Mouse (Mus musculus): ENCODE measurements around the gene Smpd2. TPM values are rescaled to one million over a fixed set of nuclear protein-coding genes. Genes with fewer than 3 reads are reported as not detected.

Smpd2 gene
- polyA plus RNA-seq (2015; fragmentation: Nextera tagmentation; extraction: Ambion mirVana) = 36.5 and 44.1 TPM in 2 replicates

DNA sequence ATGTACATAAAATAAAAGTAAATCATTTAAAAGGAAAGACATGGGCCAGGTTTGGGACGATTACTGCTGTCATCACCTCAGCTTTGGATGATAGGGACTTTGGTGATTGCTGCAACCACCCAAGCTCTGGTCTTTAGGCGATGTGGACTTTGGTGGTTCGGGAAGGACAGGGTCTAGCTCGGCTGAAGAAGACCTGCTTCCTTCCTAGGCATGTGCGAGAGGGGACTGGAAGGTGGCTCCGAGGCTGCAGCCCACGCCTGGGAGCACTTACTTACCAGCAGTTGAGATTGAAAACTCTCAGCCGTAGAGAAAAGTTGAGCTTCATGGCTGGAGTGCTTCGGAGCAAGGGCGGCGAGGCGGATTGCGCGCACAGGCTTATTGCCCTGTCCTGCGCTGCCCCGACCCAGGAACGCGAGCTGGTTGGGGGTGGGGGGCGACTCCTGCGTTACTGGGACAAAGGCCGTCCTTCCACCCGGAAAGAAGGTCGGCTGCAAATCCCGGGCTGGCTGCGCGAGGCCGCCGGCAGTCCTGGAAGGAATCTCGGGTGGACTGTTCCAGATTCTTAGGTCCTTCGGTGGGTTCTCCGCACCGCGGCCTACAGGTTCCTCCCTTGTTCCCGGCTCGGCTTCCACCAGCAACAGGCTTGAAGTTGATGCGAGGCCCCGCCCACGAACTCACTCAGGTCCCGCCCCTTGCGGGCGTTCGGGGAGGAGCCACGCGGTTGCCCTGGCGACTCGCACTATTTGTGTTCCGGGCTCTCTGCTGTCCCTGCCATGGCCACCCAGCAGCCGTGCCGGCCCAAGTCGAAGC lies at the start of gene Smpd2, which contains the start of gene Ppil6:
Smpd2 (minus strand) TSS at position 662 of the 810 bp plus-strand sequence.
Ppil6 (plus strand) TSS at position 732 of the 810 bp plus-strand sequence.
- Histone ChIP-seq H3K27me3 (ENCODE audit: control insufficient read depth, insufficient read depth, low read depth, low read length) (0 out of 2 replicates have a peak, but pooled peaks cover 3% of the 10 kb centered on the region), H3K36me3 (ENCODE audit: control insufficient read depth, insufficient read depth, low read length) (no peaks in the 10 kb centered on the region), H3K9ac (ENCODE audit: low read depth, low read length) (peak within 1 kb of the TSS; percentile 76), H3K4me3 (ENCODE audit: low read depth, low read length) (peak within 1 kb of the TSS; percentile 78), H3K9me3 (replicated peaks; ENCODE audit: control insufficient read depth, low read length, poor library complexity, severe bottlenecking) (no peaks in the 10 kb centered on the region), H3K4me2 (ENCODE audit: low read length) (peak within 1 kb of the TSS; percentile 96), H3K27ac (ENCODE audit: low read length) (peak within 1 kb of the TSS; percentile 47), H3K4me1 (ENCODE audit: control insufficient read depth, insufficient read depth, low read length) (peaks cover 14% of the 10 kb centered on the region)
- WGBS = under 1% methylated on average over 50 of the region's 50 CpGs
- ATAC-seq = peak; percentile 95

DNA sequence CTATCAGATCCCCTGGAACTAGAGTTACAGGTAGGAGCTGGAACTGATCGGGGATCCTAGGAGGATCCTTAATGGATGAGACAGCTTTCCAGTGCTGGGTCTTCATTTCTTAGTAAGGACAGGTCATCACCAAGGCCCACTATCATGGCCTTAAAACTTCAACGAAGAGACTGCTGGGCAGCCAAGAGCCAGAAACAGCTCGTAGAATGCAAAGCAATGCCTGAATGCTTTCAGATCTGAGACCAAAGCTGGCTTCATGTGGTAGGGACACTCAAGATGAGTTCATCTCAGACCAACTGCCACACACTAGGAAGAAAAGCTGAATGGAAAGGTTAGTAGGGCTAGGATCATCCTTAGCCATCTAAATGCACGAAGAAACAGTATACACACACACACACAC lies 48.8 kb upstream of the Smpd2 start:
- no peak for ATAC-seq
- Histone ChIP-seq H3K4me1 (ENCODE audit: control insufficient read depth, insufficient read depth, low read length) (no peaks in the 10 kb centered on the region), H3K4me3 (ENCODE audit: low read depth, low read length) (no peak overlapping the region), H3K36me3 (ENCODE audit: control insufficient read depth, insufficient read depth, low read length) (peaks cover 10% of the 10 kb centered on the region), H3K9ac (ENCODE audit: low read depth, low read length) (no peak overlapping the region), H3K4me2 (ENCODE audit: low read length) (no peak overlapping the region), H3K27me3 (ENCODE audit: control insufficient read depth, insufficient read depth, low read depth, low read length) (no peaks in the 10 kb centered on the region), H3K27ac (ENCODE audit: low read length) (no peak overlapping the region), H3K9me3 (replicated peaks; ENCODE audit: control insufficient read depth, low read length, poor library complexity, severe bottlenecking) (no peaks in the 10 kb centered on the region)
- 89% methylated on average over 4 of the region's 4 CpGs for WGBS

DNA sequence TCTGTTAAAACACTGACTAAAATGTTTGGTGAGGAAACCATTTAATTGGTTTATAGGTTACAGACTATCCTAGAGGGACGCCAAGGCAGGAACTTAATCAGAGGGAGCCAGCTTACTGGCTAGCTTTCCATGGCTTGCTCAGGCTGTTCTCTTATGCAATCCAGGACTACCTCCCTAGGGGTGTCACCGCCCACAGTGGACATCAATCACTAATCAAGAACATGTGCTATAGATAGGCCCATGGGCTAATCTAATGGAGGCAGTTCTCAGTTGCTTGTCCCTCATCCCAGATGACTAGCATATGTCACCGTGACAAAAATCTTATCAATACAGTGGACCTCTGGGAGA lies 47.8 kb upstream of the Smpd2 start:
- H3K36me3 ChIP-seq (ENCODE audit: control insufficient read depth, insufficient read depth, low read length) = peaks cover 10% of the 10 kb centered on the region
- 92% methylated on average over 3 of the region's 3 CpGs for WGBS

DNA sequence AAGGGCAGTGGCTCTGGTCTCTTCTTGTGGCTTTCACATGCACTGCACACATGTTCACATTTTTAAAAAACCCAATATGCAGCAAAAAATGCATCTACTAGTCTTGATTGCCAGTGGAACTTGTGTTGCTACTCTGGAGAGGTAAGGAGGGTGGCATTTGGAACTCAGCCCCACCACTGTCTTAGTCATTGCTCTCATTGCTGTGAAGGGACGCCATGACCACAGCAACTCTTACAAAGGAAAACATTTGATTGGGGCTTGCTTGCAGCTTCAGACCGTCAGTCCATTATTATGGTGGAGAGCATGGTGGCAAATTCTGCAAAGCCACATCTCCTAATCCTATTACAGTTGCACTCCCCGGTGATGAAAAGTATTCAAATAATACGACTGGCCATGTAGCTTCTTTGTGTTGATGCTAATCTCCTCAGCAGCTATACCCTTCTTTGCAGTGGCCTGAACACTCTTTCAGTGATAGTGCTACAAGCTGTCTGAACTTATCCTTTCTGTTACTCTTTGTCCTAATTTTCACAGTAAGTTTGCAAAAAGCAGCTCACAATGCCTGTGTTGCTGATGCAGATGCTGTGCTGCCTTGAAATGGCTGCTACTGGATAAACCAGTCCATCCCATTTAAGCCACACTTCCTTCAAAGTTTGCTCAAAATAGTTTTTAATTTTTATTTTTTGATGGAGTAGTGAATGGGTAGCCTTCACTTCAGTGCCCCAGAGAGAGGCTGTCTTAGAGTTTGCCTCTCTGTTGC lies 47.2 kb upstream of the Smpd2 start:
- H3K4me3 ChIP-seq (ENCODE audit: low read depth, low read length) = no peak overlapping the region
- 22% methylated on average over 4 of the region's 4 CpGs for WGBS
- H3K27me3 ChIP-seq (ENCODE audit: control insufficient read depth, insufficient read depth, low read depth, low read length) = no peaks in the 10 kb centered on the region
- ATAC-seq = no peak
- no peak overlapping the region for H3K9ac ChIP-seq (ENCODE audit: low read depth, low read length)
- H3K9me3 ChIP-seq (replicated peaks; ENCODE audit: control insufficient read depth, low read length, poor library complexity, severe bottlenecking) = no peaks in the 10 kb centered on the region
- H3K4me1 ChIP-seq (ENCODE audit: control insufficient read depth, insufficient read depth, low read length) = no peaks in the 10 kb centered on the region
- H3K4me2 ChIP-seq (ENCODE audit: low read length) = no peak overlapping the region
- H3K36me3 ChIP-seq (ENCODE audit: control insufficient read depth, insufficient read depth, low read length) = peaks cover 14% of the 10 kb centered on the region
- H3K27ac ChIP-seq (ENCODE audit: low read length) = no peak overlapping the region

More for the DNA sequence above, 47.8 kb upstream of the Smpd2 start:
- no peaks in the 10 kb centered on the region for H3K4me1 ChIP-seq (ENCODE audit: control insufficient read depth, insufficient read depth, low read length)
- no peak overlapping the region for H3K9ac ChIP-seq (ENCODE audit: low read depth, low read length)
- no peak overlapping the region for H3K4me3 ChIP-seq (ENCODE audit: low read depth, low read length)
- H3K27me3 ChIP-seq (ENCODE audit: control insufficient read depth, insufficient read depth, low read depth, low read length) = no peaks in the 10 kb centered on the region
- no peak overlapping the region for H3K4me2 ChIP-seq (ENCODE audit: low read length)
- H3K9me3 ChIP-seq (replicated peaks; ENCODE audit: control insufficient read depth, low read length, poor library complexity, severe bottlenecking) = no peaks in the 10 kb centered on the region
- ATAC-seq = no peak
- no peak overlapping the region for H3K27ac ChIP-seq (ENCODE audit: low read length)

DNA sequence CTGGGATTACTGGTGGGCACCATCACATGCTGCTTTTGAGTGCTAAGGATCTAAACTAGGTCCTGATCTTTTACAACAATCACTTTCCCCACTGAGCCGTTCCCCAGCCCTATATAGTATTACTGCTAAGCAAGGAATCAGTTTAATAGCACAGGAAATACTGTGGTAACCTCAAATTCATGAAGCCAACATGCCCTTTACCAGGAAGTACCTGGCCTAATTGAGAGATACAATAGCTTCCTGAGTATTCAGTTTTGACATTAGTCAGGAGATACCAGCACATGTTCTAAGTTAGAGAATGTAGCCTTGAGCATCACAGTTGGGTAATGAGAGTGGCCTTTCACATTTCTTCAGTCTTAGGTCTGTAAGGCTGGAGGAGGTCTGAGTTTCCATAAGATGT lies 46.5 kb upstream of the Smpd2 start:
- Histone ChIP-seq H3K27ac (ENCODE audit: low read length) (no peak overlapping the region), H3K9ac (ENCODE audit: low read depth, low read length) (no peak overlapping the region), H3K27me3 (ENCODE audit: control insufficient read depth, insufficient read depth, low read depth, low read length) (no peaks in the 10 kb centered on the region), H3K9me3 (replicated peaks; ENCODE audit: control insufficient read depth, low read length, poor library complexity, severe bottlenecking) (no peaks in the 10 kb centered on the region), H3K4me1 (ENCODE audit: control insufficient read depth, insufficient read depth, low read length) (no peaks in the 10 kb centered on the region), H3K4me2 (ENCODE audit: low read length) (no peak overlapping the region), H3K36me3 (ENCODE audit: control insufficient read depth, insufficient read depth, low read length) (peaks cover 14% of the 10 kb centered on the region), H3K4me3 (ENCODE audit: low read depth, low read length) (no peak overlapping the region)
- ATAC-seq = no peak
- 92% methylated on average over 1 of the region's 1 CpGs for WGBS

- Histone ChIP-seq H3K36me3 (ENCODE audit: control insufficient read depth, insufficient read depth, low read length) (peaks cover 14% of the 10 kb centered on the region), H3K4me3 (ENCODE audit: low read depth, low read length) (no peak overlapping the region), H3K27ac (ENCODE audit: low read length) (no peak overlapping the region), H3K9me3 (replicated peaks; ENCODE audit: control insufficient read depth, low read length, poor library complexity, severe bottlenecking) (no peaks in the 10 kb centered on the region), H3K9ac (ENCODE audit: low read depth, low read length) (no peak overlapping the region), H3K27me3 (ENCODE audit: control insufficient read depth, insufficient read depth, low read depth, low read length) (no peaks in the 10 kb centered on the region), H3K4me1 (ENCODE audit: control insufficient read depth, insufficient read depth, low read length) (no peaks in the 10 kb centered on the region), H3K4me2 (ENCODE audit: low read length) (no peak overlapping the region)
- no peak for ATAC-seq
- WGBS = 95% methylated on average over 2 of the region's 2 CpGs
Observed at GRCm38 (mm10) chr10:41535991-41536390, 45.8 kb upstream of the Smpd2 start.

- Histone ChIP-seq H3K27me3 (ENCODE audit: control insufficient read depth, insufficient read depth, low read depth, low read length) (no peaks in the 10 kb centered on the region), H3K9me3 (replicated peaks; ENCODE audit: control insufficient read depth, low read length, poor library complexity, severe bottlenecking) (no peaks in the 10 kb centered on the region), H3K4me2 (ENCODE audit: low read length) (no peak overlapping the region), H3K36me3 (ENCODE audit: control insufficient read depth, insufficient read depth, low read length) (peaks cover 20% of the 10 kb centered on the region), H3K27ac (ENCODE audit: low read length) (no peak overlapping the region), H3K9ac (ENCODE audit: low read depth, low read length) (no peak overlapping the region), H3K4me1 (ENCODE audit: control insufficient read depth, insufficient read depth, low read length) (no peaks in the 10 kb centered on the region), H3K4me3 (ENCODE audit: low read depth, low read length) (no peak overlapping the region)
- WGBS = 92% methylated on average over 5 of the region's 5 CpGs
- ATAC-seq = no peak
Observed at GRCm38 (mm10) chr10:41529972-41530371, 39.8 kb upstream of the Smpd2 start.

DNA sequence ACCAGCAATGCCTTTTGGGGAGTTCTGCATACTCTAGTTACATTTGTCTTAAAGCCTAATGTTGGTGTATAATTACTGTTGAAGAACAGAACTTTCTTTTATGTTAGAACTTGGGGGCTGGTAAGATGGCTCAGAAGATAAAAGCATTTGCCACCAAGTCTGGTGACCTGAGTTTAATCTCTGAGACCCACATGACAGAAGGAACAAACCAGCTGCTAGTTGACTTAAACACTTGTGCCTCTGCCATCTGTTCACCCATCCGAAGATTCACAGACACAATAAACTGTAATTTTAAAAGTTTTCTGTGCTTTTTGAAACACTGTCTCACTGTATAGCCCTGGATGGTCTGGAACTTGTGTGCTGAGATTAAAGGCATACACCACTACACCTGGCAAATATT lies 35.5 kb upstream of the Smpd2 start:
- ATAC-seq = no peak
- no peaks in the 10 kb centered on the region for H3K27me3 ChIP-seq (ENCODE audit: control insufficient read depth, insufficient read depth, low read depth, low read length)
- H3K27ac ChIP-seq (ENCODE audit: low read length) = no peak overlapping the region
- no peak overlapping the region for H3K9ac ChIP-seq (ENCODE audit: low read depth, low read length)
- H3K36me3 ChIP-seq (ENCODE audit: control insufficient read depth, insufficient read depth, low read length) = peaks cover 9% of the 10 kb centered on the region; the same call in 1 of the 2 replicates
- peaks cover 18% of the 10 kb centered on the region for H3K4me1 ChIP-seq (ENCODE audit: control insufficient read depth, insufficient read depth, low read length)
- WGBS = 68% methylated on average over 1 of the region's 1 CpGs
- H3K9me3 ChIP-seq (replicated peaks; ENCODE audit: control insufficient read depth, low read length, poor library complexity, severe bottlenecking) = no peaks in the 10 kb centered on the region
- no peak overlapping the region for H3K4me3 ChIP-seq (ENCODE audit: low read depth, low read length)
- H3K4me2 ChIP-seq (ENCODE audit: low read length) = no peak overlapping the region

DNA sequence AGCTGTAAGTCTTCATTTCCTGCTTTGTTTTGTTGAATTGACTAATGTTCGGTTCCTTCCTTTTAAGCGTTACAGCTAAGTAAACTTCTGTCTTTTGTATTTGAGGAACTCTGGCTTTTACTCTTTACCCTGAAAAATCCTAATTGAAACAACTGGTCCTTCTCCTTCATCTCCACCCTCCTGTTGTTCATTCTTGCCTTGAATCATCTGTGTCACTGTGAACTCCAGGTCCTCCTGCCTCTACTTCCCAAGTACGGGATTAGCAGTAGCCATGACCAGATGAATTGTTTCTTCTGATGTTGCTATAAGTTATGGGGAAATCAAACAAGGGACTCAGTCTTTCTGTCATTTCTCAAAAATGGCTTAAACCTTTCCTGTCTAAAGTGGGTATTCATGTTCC lies 33.2 kb upstream of the Smpd2 start:
- Histone ChIP-seq H3K4me1 (ENCODE audit: control insufficient read depth, insufficient read depth, low read length) (peaks cover 20% of the 10 kb centered on the region), H3K4me2 (ENCODE audit: low read length) (no peak overlapping the region), H3K4me3 (ENCODE audit: low read depth, low read length) (no peak overlapping the region), H3K9me3 (replicated peaks; ENCODE audit: control insufficient read depth, low read length, poor library complexity, severe bottlenecking) (no peaks in the 10 kb centered on the region), H3K27ac (ENCODE audit: low read length) (no peak overlapping the region), H3K36me3 (ENCODE audit: control insufficient read depth, insufficient read depth, low read length) (peaks cover 4% of the 10 kb centered on the region; the same call in 1 of the 2 replicates), H3K27me3 (ENCODE audit: control insufficient read depth, insufficient read depth, low read depth, low read length) (no peaks in the 10 kb centered on the region), H3K9ac (ENCODE audit: low read depth, low read length) (no peak overlapping the region)
- no peak for ATAC-seq
- WGBS = 76% methylated on average over 3 of the region's 3 CpGs
